Mouse (Mus musculus) embryonic facial prominence, embryonic 11.5 days (tissue): Measurements from ENCODE around the gene Gnai3. TPM values are rescaled to one million over a fixed set of nuclear protein-coding genes. Genes with fewer than 3 reads are reported as not detected.

ENCODE experiments used
- ATAC-seq: fragments of 200-750 bp; cut with Nextera tagmentation; replicated peaks from 2 replicates; pipeline ENCODE4 v1.8.0; 2017; ENCODE audit warnings: low read depth; ENCODE audit not compliant: insufficient number of reproducible peaks, low FRiP score, low TSS enrichment
- DNase-seq: peaks from one replicate; pipeline ENCODE4 v3.0.0-alpha.2; 2015; ENCODE audit warnings: low spot score
- H3K27ac ChIP-seq: fragments of 300-500 bp; sonication (generic); replicated peaks from 2 replicates; pipeline ENCODE4 v1.5.1; 2014; ENCODE audit warnings: mild to moderate bottlenecking, low read depth, low read length, control low read depth
- H3K27me3 ChIP-seq: fragments of 300-500 bp; sonication (generic); 2 replicates; pipeline ENCODE4 v1.6.1; 2014; ENCODE audit warnings: mild to moderate bottlenecking, low read length, moderate library complexity, mixed read lengths; ENCODE audit not compliant: control insufficient read depth, insufficient read depth
- H3K36me3 ChIP-seq: fragments of 300-500 bp; sonication (generic); replicated peaks from 2 replicates; pipeline ENCODE4 v1.6.1; 2014; ENCODE audit warnings: low read depth, mild to moderate bottlenecking, low read length, moderate library complexity, mixed read lengths; ENCODE audit not compliant: control insufficient read depth, insufficient read depth
- H3K4me1 ChIP-seq: fragments of 300-500 bp; sonication (generic); 2 replicates; pipeline ENCODE4 v1.6.1; 2014; ENCODE audit warnings: low read length, mixed read lengths; ENCODE audit not compliant: control insufficient read depth, insufficient read depth
- H3K4me2 ChIP-seq: fragments of 300-500 bp; sonication (generic); 2 replicates; pipeline ENCODE4 v1.6.1; 2014; ENCODE audit warnings: low read depth, mild to moderate bottlenecking, control low read depth, low read length, moderate library complexity
- H3K4me3 ChIP-seq: fragments of 300-500 bp; sonication (generic); 2 replicates; pipeline ENCODE4 v1.5.1; 2014; ENCODE audit warnings: low read depth, low read length, control low read depth
- H3K9ac ChIP-seq: fragments of 300-500 bp; sonication (generic); replicated peaks from 2 replicates; pipeline ENCODE4 v1.6.1; 2014; ENCODE audit warnings: mild to moderate bottlenecking, control low read depth, low read length
- H3K9me3 ChIP-seq: fragments of 300-500 bp; sonication (generic); replicated peaks from 2 replicates; pipeline ENCODE4 v1.6.1; 2016; ENCODE audit warnings: mild to moderate bottlenecking, low read length, inconsistent platforms, mixed read lengths; ENCODE audit not compliant: control insufficient read depth
- WGBS: fragments of 180-500 bp; shearing (Covaris S2); extraction: QIAGEN DNeasy Blood & Tissue Kit; methylation state at CpG from one replicate; pipeline ENCODE4 v1.1.7; 2014; 5-methylcytosine and 5-hydroxymethylcytosine counted together
- polyA plus RNA-seq: library from polyadenylated mRNA; unstranded; fragments of >200 nt; fragmentation: Nextera tagmentation; extraction: Ambion mirVana; gene quantifications from 2 replicates; pipeline ENCODE4 v1.2.1, GENCODE M21; 2014

The Gnai3 gene
- 229 and 242 TPM in 2 replicates for polyA plus RNA-seq

DNA sequence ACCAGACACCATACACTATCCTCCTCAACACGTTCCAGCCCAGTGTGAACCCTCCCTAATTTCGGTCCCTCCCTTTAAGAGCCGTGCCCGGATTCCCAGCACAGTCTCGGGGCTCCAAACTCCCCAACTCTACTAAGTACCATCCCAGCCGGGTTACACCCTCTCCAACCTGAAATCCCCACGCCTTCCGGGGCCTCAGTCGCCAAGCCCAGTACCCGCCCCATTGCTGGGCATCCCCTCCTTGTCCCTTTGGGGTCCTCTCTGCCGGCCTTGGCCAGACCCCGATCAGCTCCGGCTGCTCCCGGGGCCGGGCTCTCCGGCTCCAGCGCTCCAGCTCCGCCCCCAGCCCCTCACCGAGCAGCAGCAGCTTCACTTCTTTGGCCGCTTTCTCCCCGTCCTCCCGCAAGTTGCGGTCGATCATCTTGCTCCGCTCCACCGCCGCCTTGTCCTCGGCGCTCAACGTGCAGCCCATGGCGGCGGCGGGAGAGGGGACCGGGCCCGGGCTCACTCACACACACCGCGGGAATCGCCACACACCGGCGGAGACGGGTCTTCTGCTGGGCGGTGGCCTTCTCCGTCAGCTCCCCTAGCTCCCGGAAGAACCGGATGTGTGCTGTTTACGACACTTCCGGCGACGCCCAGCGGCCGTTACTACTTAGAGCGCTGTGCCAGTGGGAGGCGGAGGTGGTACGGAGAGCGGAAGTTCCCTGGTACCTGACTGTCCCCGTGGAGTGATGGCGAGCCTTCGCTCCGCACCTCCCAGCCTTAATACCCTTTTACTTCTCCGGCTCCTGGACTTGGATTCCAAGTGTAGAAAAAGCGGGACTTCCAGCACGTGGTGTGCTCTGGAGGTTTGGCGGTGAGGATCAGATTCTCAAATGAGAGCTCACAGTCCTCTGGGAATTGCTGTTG, at the start of gene Gnai3:
TSS of gene Gnai3 (minus strand) at position 613 of the 912 bp plus-strand sequence.
- ATAC-seq = peak; percentile 95
- H3K4me2 ChIP-seq = peak within 1 kb of the TSS; percentile 74
- H3K4me1 ChIP-seq = 0 out of 2 replicates have a peak, but pooled peaks cover 2% of the 10 kb centered on the region
- peak; percentile 96 for DNase-seq
- H3K27me3 ChIP-seq = no peaks in the 10 kb centered on the region
- H3K27ac ChIP-seq = peak within 1 kb of the TSS; percentile 74
- H3K9me3 ChIP-seq = no peaks in the 10 kb centered on the region
- H3K4me3 ChIP-seq = peak within 1 kb of the TSS; percentile 83
- H3K9ac ChIP-seq = peak within 1 kb of the TSS; percentile 87
- WGBS = under 1% methylated on average over 62 of the region's 63 CpGs
- H3K36me3 ChIP-seq = no peaks in the 10 kb centered on the region; the same call in 1 of the 2 replicates

DNA sequence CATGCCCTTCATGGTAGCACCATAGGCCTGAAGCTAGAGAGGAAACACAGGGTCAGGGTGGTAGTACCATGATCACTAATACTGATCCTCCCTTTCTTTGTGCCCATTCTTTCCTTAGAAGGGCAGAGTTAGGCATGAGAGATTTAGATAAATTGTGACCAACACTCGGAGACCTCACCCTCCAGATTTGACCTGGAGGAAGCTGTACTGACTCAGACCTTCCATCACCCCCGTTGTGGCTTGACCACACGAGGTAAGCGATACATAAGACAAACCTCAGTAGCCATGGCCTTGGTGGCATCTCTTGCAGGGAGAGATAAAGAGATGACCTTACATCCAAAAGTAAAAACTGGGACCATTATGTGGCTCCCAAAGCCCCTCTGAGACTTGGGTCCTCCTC, 49.3 kb upstream of the Gnai3 start:
- Histone ChIP-seq H3K9ac (no peak overlapping the region), H3K36me3 (no peaks in the 10 kb centered on the region), H3K4me2 (no peak overlapping the region), H3K9me3 (no peaks in the 10 kb centered on the region), H3K4me3 (no peak overlapping the region), H3K27me3 (no peaks in the 10 kb centered on the region), H3K27ac (no peak overlapping the region), H3K4me1 (0 out of 2 replicates have a peak, but pooled peaks cover 2% of the 10 kb centered on the region)
- DNase-seq (no peak), ATAC-seq (no peak)
- WGBS = 83% methylated on average over 4 of the region's 4 CpGs

DNA sequence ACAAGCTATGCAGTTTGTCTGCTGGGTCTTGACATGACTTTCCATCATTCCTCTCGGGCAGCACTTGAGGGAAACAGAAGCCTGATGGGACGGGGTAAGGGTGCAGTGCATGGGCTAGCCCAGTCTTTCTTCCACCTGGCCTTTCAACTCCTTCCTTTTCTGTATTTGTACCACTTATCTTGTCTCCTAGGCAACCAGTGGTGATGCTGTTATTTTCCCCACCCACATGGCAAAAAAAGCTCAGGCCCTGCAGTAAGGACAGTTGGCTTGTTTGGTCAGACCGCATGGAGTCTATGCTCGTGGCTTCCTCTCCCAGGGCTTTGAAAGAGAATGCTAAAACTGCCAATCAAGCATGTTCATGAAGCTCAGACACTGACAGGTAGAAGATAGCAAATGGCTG, 47.7 kb upstream of the Gnai3 start:
- Histone ChIP-seq H3K9ac (no peak overlapping the region), H3K36me3 (no peaks in the 10 kb centered on the region), H3K4me2 (no peak overlapping the region), H3K9me3 (no peaks in the 10 kb centered on the region), H3K4me3 (no peak overlapping the region), H3K27me3 (no peaks in the 10 kb centered on the region), H3K4me1 (0 out of 2 replicates have a peak, but pooled peaks cover 2% of the 10 kb centered on the region), H3K27ac (no peak overlapping the region)
- WGBS = 78% methylated on average over 4 of the region's 4 CpGs
- DNase-seq = no peak
- ATAC-seq = no peak

DNA sequence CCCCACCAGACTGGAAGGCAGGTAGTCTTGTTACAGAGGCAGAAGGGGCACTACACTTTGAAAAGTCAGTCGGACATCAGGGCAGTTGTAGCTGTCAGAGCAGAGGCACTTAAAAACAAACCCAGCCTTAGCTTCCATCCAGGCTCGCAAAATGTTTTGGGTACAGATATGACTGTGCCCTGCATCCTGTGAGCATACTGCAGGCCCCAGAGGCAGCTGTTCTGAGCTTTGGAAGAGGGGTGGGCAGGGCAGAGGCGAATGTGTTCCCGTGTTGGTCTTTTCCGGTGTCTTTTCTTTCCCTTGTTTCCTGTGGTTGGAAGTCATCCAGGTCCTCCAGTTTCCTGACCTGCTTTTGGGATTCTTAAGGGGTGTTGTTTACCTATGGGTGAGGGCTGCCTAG, 44.0 kb upstream of the Gnai3 start:
- 72% methylated on average over 5 of the region's 5 CpGs for WGBS
- no peak overlapping the region for H3K9ac ChIP-seq

DNA sequence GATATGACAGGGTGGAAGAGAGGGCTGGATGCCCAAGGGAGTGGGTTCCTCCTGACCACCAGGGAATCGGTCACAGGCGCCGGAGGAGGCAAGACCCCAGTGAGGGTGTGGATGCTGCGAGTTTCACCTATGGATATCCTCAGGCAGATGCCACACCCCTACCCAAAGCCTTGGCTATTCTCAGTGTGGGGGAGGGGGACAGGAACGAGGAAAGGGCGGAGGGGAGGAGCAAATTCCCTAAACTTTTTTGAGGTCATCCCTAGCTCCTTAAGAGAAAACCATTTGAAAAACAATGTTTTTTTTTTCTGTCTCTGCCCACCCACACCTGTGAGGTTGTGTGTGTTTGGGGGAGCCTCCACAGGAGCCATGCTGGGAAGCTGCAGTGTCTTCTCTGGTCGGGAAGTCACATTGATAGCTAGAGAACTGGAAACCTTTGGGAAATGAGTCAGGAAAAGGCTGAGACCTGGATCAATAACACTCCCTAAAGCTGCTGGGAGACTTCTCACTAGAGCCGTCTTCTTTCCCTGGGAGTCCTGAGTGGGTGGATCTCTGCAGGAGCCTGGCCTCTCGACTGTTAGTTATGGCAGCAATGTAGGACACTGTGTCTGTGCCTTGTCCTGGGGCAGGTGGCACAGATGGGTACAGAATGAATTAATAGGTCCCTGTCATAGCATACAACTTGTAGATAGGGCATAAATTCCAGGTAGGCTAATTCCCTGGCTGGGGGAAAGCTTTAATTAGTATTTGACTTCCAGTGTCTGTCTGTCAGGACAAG, 43.0 kb upstream of the Gnai3 start:
- no peak overlapping the region for H3K4me2 ChIP-seq
- H3K9ac ChIP-seq = no peak overlapping the region
- ATAC-seq (no peak), DNase-seq (no peak)
- no peaks in the 10 kb centered on the region for H3K36me3 ChIP-seq
- peaks cover 6% of the 10 kb centered on the region; the same call in 1 of the 2 replicates for H3K27me3 ChIP-seq
- WGBS = 70% methylated on average over 9 of the region's 9 CpGs
- no peak overlapping the region for H3K27ac ChIP-seq
- H3K4me1 ChIP-seq = peaks cover 4% of the 10 kb centered on the region; the same call in 1 of the 2 replicates
- H3K9me3 ChIP-seq = no peaks in the 10 kb centered on the region
- H3K4me3 ChIP-seq = no peak overlapping the region

More for the DNA sequence above, 44.0 kb upstream of the Gnai3 start:
- no peak overlapping the region for H3K27ac ChIP-seq
- no peak overlapping the region for H3K4me3 ChIP-seq
- no peak for ATAC-seq
- H3K27me3 ChIP-seq = peaks cover 6% of the 10 kb centered on the region; the same call in 1 of the 2 replicates
- H3K9me3 ChIP-seq = no peaks in the 10 kb centered on the region
- no peak overlapping the region for H3K4me2 ChIP-seq
- DNase-seq = no peak
- H3K4me1 ChIP-seq = peaks cover 4% of the 10 kb centered on the region; the same call in 1 of the 2 replicates
- no peaks in the 10 kb centered on the region for H3K36me3 ChIP-seq

DNA sequence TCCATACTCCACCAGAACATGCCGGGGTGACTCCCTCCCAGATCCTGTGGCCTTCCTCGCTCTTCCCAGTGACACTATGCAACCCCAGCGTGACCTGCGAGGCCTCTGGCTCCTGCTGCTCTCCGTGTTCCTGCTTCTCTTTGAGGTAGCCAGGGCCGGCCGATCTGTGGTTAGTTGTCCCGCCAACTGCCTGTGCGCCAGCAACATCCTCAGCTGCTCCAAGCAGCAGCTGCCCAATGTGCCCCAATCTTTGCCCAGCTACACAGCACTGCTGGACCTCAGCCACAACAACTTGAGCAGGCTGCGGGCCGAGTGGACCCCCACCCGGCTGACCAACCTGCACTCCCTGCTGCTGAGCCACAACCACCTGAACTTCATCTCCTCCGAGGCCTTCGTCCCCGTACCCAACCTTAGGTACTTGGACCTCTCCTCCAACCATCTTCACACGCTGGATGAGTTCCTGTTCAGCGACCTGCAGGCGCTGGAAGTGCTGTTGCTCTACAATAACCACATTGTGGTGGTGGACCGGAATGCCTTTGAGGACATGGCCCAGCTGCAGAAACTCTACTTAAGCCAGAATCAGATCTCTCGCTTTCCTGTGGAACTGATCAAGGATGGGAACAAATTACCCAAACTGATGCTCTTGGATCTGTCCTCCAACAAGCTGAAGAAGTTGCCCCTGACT, 41.3 kb upstream of the Gnai3 start:
- no peaks in the 10 kb centered on the region for H3K36me3 ChIP-seq
- peak overlapping the region; percentile 96 for H3K4me2 ChIP-seq
- ATAC-seq (0 out of 2 replicates have a peak, but pooled peaks have one; percentile 8), DNase-seq (no peak)
- H3K4me1 ChIP-seq = peaks cover 4% of the 10 kb centered on the region; the same call in 1 of the 2 replicates
- H3K4me3 ChIP-seq = peak overlapping the region; percentile 69
- peaks cover 6% of the 10 kb centered on the region; the same call in 1 of the 2 replicates for H3K27me3 ChIP-seq
- no peaks in the 10 kb centered on the region for H3K9me3 ChIP-seq
- no peak overlapping the region for H3K9ac ChIP-seq
- WGBS = 47% methylated on average over 20 of the region's 20 CpGs
- no peak overlapping the region for H3K27ac ChIP-seq
